Mouse (Mus musculus) CH12.LX (cell line): ENCODE measurements at regions not wholly inside any gene's neighbourhood (a gene's known extent, or its start where the extent isn't known, plus 50 kb on each side); places are given as distances from the start of the nearest gene placed in this dataset.

ENCODE experiments used
- DNase-seq: peaks from one replicate; pipeline ENCODE4 v3.0.0-alpha.2; 2013; ENCODE audit errors: extremely low read depth
- H3K27ac ChIP-seq: 2 replicates; pipeline ENCODE4 v1.5.1; 2012; ENCODE audit warnings: low read depth, mild to moderate bottlenecking, control low read depth, moderate library complexity; ENCODE audit not compliant: insufficient read depth
- H3K27me3 ChIP-seq: replicated peaks from 2 replicates; pipeline ENCODE3; 2012; ENCODE audit warnings: inconsistent platforms
- H3K36me3 ChIP-seq, 2 experiments: replicated peaks in 1 of 2; 2 replicates each; pipeline versions ENCODE3 to v1.6.1; 2012; ENCODE audit warnings: inconsistent platforms in 1 of 2, low read length in 1 of 2, mild to moderate bottlenecking in 1 of 2, mixed read lengths in 1 of 2, moderate library complexity in 1 of 2; ENCODE audit not compliant: control insufficient read depth in 1 of 2, insufficient read depth in 1 of 2
- H3K4me1 ChIP-seq, 2 experiments: 2 replicates each; pipeline ENCODE4 v1.6.1; 2012; ENCODE audit warnings: inconsistent platforms in 1 of 2, moderate library complexity in 1 of 2; ENCODE audit not compliant: insufficient read depth in 2 of 2, control insufficient read depth in 1 of 2
- H3K4me2 ChIP-seq: 2 replicates; pipeline ENCODE4 v1.6.1; 2012; ENCODE audit warnings: low read depth, mild to moderate bottlenecking, control low read depth; ENCODE audit not compliant: poor library complexity, insufficient read depth, severe bottlenecking
- H3K4me3 ChIP-seq, 3 experiments: fragments of 150-350 bp in 1 of 3; sonication (generic) in 1 of 3; replicated peaks in 1 of 3; 2 replicates each; pipeline versions ENCODE3 to v1.5.1; 2011 to 2012; ENCODE audit warnings: low read depth in 2 of 3, low read length in 2 of 3, mild to moderate bottlenecking in 2 of 3, moderate library complexity in 2 of 3, control low read depth in 1 of 3, improper control_type of control experiment in 1 of 3, inconsistent platforms in 1 of 3, mixed read lengths in 1 of 3; ENCODE audit not compliant: poor library complexity in 1 of 3
- H3K79me2 ChIP-seq: replicated peaks from 2 replicates; pipeline ENCODE4 v1.6.1; 2012; ENCODE audit warnings: mild to moderate bottlenecking, moderate library complexity; ENCODE audit not compliant: control insufficient read depth, poor library complexity, insufficient read depth, severe bottlenecking; ENCODE audit errors: extremely low read depth
- H3K9ac ChIP-seq: 2 replicates; pipeline ENCODE4 v1.6.1; 2012; ENCODE audit warnings: low read depth, mild to moderate bottlenecking, control low read depth, moderate library complexity; ENCODE audit not compliant: insufficient read depth
- H3K9me3 ChIP-seq: replicated peaks from 2 replicates; pipeline ENCODE3; 2012; ENCODE audit warnings: low read length, inconsistent platforms, mixed read lengths
- BHLHE40 ChIP-seq: IDR thresholded peaks from 2 replicates; pipeline ENCODE4 v1.6.1; 2011; ENCODE audit warnings: mild to moderate bottlenecking, low read depth, low read length, improper control_type of control experiment
- CHD2 ChIP-seq: IDR thresholded peaks from 2 replicates; pipeline ENCODE4 v1.6.1; 2011; ENCODE audit warnings: low read length, improper control_type of control experiment
- E2F4 ChIP-seq: IDR thresholded peaks from 2 replicates; pipeline ENCODE4 v1.6.1; 2011; ENCODE audit warnings: low read depth, low read length, improper control_type of control experiment; ENCODE audit not compliant: insufficient replicate concordance
- ELF1 ChIP-seq: IDR thresholded peaks from 2 replicates; pipeline ENCODE4 v1.6.1; 2014; ENCODE audit warnings: low read depth, mild to moderate bottlenecking, inconsistent platforms, low read length, improper control_type of control experiment
- EP300 ChIP-seq: IDR thresholded peaks from 2 replicates; pipeline ENCODE4 v1.6.1; 2011; ENCODE audit warnings: low read length, improper control_type of control experiment
- ETS1 ChIP-seq: conservative IDR thresholded peaks from 2 replicates; pipeline ENCODE4 v1.6.1; 2012; ENCODE audit warnings: low read depth, mild to moderate bottlenecking, inconsistent platforms, low read length, improper control_type of control experiment, moderate library complexity
- GABPA ChIP-seq: IDR thresholded peaks from 2 replicates; pipeline ENCODE4 v1.6.1; 2012; ENCODE audit warnings: low read depth, low read length, improper control_type of control experiment, inconsistent platforms; ENCODE audit not compliant: insufficient replicate concordance
- HCFC1 ChIP-seq: IDR thresholded peaks from 2 replicates; pipeline ENCODE4 v1.6.1; 2012; ENCODE audit warnings: low read depth, mild to moderate bottlenecking, inconsistent platforms, low read length, improper control_type of control experiment
- IRF4 ChIP-seq: IDR thresholded peaks from 2 replicates; pipeline ENCODE4 v1.6.1; 2014; ENCODE audit warnings: low read depth, mild to moderate bottlenecking, inconsistent platforms, low read length, improper control_type of control experiment
- JUN ChIP-seq: IDR thresholded peaks from 2 replicates; pipeline ENCODE4 v1.6.1; 2011; ENCODE audit warnings: low read depth, mild to moderate bottlenecking, low read length, improper control_type of control experiment, moderate library complexity; ENCODE audit not compliant: insufficient read depth
- JUND ChIP-seq: conservative IDR thresholded peaks from 2 replicates; pipeline ENCODE4 v1.6.1; 2011; ENCODE audit warnings: low read depth, low read length, improper control_type of control experiment
- KAT2A ChIP-seq: IDR thresholded peaks from 2 replicates; pipeline ENCODE4 v1.6.1; 2012; ENCODE audit warnings: low read length, improper control_type of control experiment, inconsistent platforms; ENCODE audit not compliant: insufficient replicate concordance
- MAFK ChIP-seq: IDR thresholded peaks from 2 replicates; pipeline ENCODE4 v1.6.1; 2011; ENCODE audit warnings: low read length, improper control_type of control experiment; ENCODE audit not compliant: insufficient replicate concordance
- MAX ChIP-seq: IDR thresholded peaks from 2 replicates; pipeline ENCODE4 v1.6.1; 2011; ENCODE audit warnings: low read length, improper control_type of control experiment
- MAZ ChIP-seq: IDR thresholded peaks from 2 replicates; pipeline ENCODE4 v1.6.1; 2012; ENCODE audit warnings: low read depth, mild to moderate bottlenecking, inconsistent platforms, low read length, improper control_type of control experiment, moderate library complexity
- MEF2A ChIP-seq: IDR thresholded peaks from 2 replicates; pipeline ENCODE4 v1.6.1; 2014; ENCODE audit warnings: low read depth, mild to moderate bottlenecking, inconsistent platforms, low read length, improper control_type of control experiment, borderline replicate concordance
- MXI1 ChIP-seq: IDR thresholded peaks from 2 replicates; pipeline ENCODE4 v1.6.1; 2011; ENCODE audit warnings: mild to moderate bottlenecking, low read depth, low read length, improper control_type of control experiment
- MYC ChIP-seq: IDR thresholded peaks from 2 replicates; pipeline ENCODE4 v1.6.1; 2011; ENCODE audit warnings: low read depth, mild to moderate bottlenecking, improper control_type of control experiment, low read length
- POLR2AphosphoS2 ChIP-seq: IDR thresholded peaks from 2 replicates; pipeline ENCODE4 v1.6.1; 2011; ENCODE audit warnings: low read depth, low read length, improper control_type of control experiment
- RAD21 ChIP-seq: IDR thresholded peaks from 2 replicates; pipeline ENCODE4 v1.6.1; 2011; ENCODE audit warnings: low read depth, mild to moderate bottlenecking, low read length, improper control_type of control experiment, moderate library complexity
- SIN3A ChIP-seq: IDR thresholded peaks from 2 replicates; pipeline ENCODE4 v1.6.1; 2012; ENCODE audit warnings: low read length, improper control_type of control experiment, inconsistent platforms
- SMC3 ChIP-seq: IDR thresholded peaks from 2 replicates; pipeline ENCODE4 v1.6.1; 2011; ENCODE audit warnings: low read depth, low read length, improper control_type of control experiment
- TBP ChIP-seq: conservative IDR thresholded peaks from 2 replicates; pipeline ENCODE4 v1.6.1; 2011; ENCODE audit warnings: low read depth, low read length, improper control_type of control experiment
- TCF12 ChIP-seq: IDR thresholded peaks from 2 replicates; pipeline ENCODE4 v1.6.1; 2014; ENCODE audit warnings: low read depth, mild to moderate bottlenecking, inconsistent platforms, low read length, improper control_type of control experiment
- UBTF ChIP-seq: IDR thresholded peaks from 2 replicates; pipeline ENCODE4 v1.6.1; 2012; ENCODE audit warnings: low read depth, mild to moderate bottlenecking, inconsistent platforms, low read length, improper control_type of control experiment, moderate library complexity
- USF2 ChIP-seq: conservative IDR thresholded peaks from 2 replicates; pipeline ENCODE4 v1.6.1; 2011; ENCODE audit warnings: low read depth, low read length, improper control_type of control experiment
- ZC3H11A ChIP-seq: IDR thresholded peaks from 2 replicates; pipeline ENCODE4 v1.6.1; 2012; ENCODE audit warnings: low read depth, mild to moderate bottlenecking, inconsistent platforms, low read length, improper control_type of control experiment
- ZMIZ1 ChIP-seq: IDR thresholded peaks from 2 replicates; pipeline ENCODE4 v1.6.1; 2012; ENCODE audit warnings: low read depth, mild to moderate bottlenecking, inconsistent platforms, low read length, improper control_type of control experiment
- ZNF384 ChIP-seq: IDR thresholded peaks from 2 replicates; pipeline ENCODE4 v1.6.1; 2012; ENCODE audit warnings: low read depth, low read length, improper control_type of control experiment, inconsistent platforms
- dilution Hi-C: fragments of 300-500 bp; cut with MboI; formaldehyde crosslinking; loops from 2 replicates; pipeline ENCODE4 v1.14.3; 2020; ENCODE audit warnings: low sequenced_read_pairs; ENCODE audit not compliant: extremely low pct_unique_long_range_greater_than_20kb, extremely low pct_ligation_motif_present
- in situ Hi-C: fragments of 300-500 bp; cut with MboI; formaldehyde crosslinking; loops from 3 replicates; pipeline ENCODE4 v1.14.3; 2019; ENCODE audit warnings: low sequenced_read_pairs, low pct_ligation_motif_present, low pct_unique_long_range_greater_than_20kb, mixed read lengths

DNA sequence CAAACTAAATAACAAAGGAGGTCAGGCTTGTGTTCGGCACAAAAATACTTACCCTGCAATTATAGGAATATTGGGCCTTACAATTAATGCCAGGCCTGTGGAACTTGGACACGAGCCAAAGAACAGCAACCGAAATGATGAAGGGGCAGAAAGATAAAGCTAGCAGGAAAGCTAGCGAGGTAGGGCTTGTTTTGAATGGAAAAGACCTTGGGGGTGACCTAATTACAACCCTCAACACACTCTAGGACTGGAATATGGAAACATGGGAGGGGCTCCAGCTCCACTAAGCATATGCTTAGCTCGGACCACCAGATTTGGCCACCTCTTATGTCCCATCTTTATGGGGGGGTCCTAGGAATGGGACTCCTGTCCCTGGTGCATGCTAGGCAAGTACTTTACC, 362.8 kb downstream of the H2al1j start:
- no peak overlapping the region for H3K4me3 ChIP-seq
- no peaks in the 10 kb centered on the region for H3K9me3 ChIP-seq
- no peaks in the 10 kb centered on the region for H3K36me3 ChIP-seq
- H3K79me2 ChIP-seq: no peaks in the 10 kb centered on the region
- H3K4me1 ChIP-seq: peaks cover 12 to 42% of the 10 kb centered on the region in 2 experiments
- dilution Hi-C loops (no loop called here), in situ Hi-C loops (loop anchor here (5.0 kb wide), 1 partner anchor 37 kb away; no protein-coding TSS in a partner anchor)
- H3K27ac ChIP-seq: no peak overlapping the region
- no peak overlapping the region for H3K4me2 ChIP-seq
- TF ChIP-seq MAFK (no peak), SMC3 (no peak), TBP (no peak), E2F4 (no peak), SIN3A (no peak), JUND (no peak), MYC (no peak), MEF2A (no peak), POLR2AphosphoS2 (no peak), TCF12 (no peak), KAT2A (no peak), IRF4 (no peak), BHLHE40 (no peak), GABPA (no peak), CHD2 (no peak), ZNF384 (no peak), JUN (no peak)
- DNase-seq: no peak
- H3K9ac ChIP-seq: no peak overlapping the region
- no peaks in the 10 kb centered on the region for H3K27me3 ChIP-seq

GRCm38 (mm10) chrX:11691019-11691418, 363.4 kb downstream of the H2al1j start:
- H3K4me3 ChIP-seq: no peak overlapping the region
- in situ Hi-C loops (loop anchor here (5.0 kb wide), 1 partner anchor 36 kb away; no protein-coding TSS in a partner anchor), dilution Hi-C loops (no loop called here)
- DNase-seq: peak; percentile 65
- H3K36me3 ChIP-seq: no peaks in the 10 kb centered on the region
- TF ChIP-seq TCF12: peak; percentile 85; the same call in 1 of the 2 replicates
- peak; percentile 37 for TF ChIP-seq ELF1
- 0 out of 2 replicates have a peak, but pooled peaks have one; percentile 30 for TF ChIP-seq ZMIZ1
- 0 out of 2 replicates have a peak, but pooled peaks have one; percentile 32 for TF ChIP-seq MAX
- no peak for TF ChIP-seq CHD2
- TF ChIP-seq TBP: no peak
- TF ChIP-seq MEF2A: peak; percentile 66
- TF ChIP-seq ZNF384: no peak
- TF ChIP-seq EP300: peak; percentile 52
- TF ChIP-seq UBTF: no peak
- no peak for TF ChIP-seq HCFC1
- TF ChIP-seq USF2: no peak
- no peak for TF ChIP-seq RAD21
- peak; percentile 57; the same call in 1 of the 2 replicates for TF ChIP-seq IRF4
- TF ChIP-seq MAZ: peak; percentile 74; the same call in 1 of the 2 replicates
- TF ChIP-seq ZC3H11A: no peak
- TF ChIP-seq BHLHE40: peak; percentile 55
- TF ChIP-seq SIN3A: 0 out of 2 replicates have a peak, but pooled peaks have one; percentile 24
- TF ChIP-seq ETS1: peak; percentile 91
- no peak for TF ChIP-seq POLR2AphosphoS2
- TF ChIP-seq MXI1: peak; percentile 45; the same call in 1 of the 2 replicates
- no peaks in the 10 kb centered on the region for H3K9me3 ChIP-seq
- H3K9ac ChIP-seq: no peak overlapping the region
- H3K27me3 ChIP-seq: no peaks in the 10 kb centered on the region
- H3K79me2 ChIP-seq: no peaks in the 10 kb centered on the region
- peaks cover 12 to 36% of the 10 kb centered on the region in 2 experiments for H3K4me1 ChIP-seq
- H3K4me2 ChIP-seq: no peak overlapping the region
- no peak overlapping the region for H3K27ac ChIP-seq
